Mouse (Mus musculus) heart, postnatal 14 days (tissue): ENCODE measurements at regions not wholly inside any gene's neighbourhood (a gene's known extent, or its start where the extent isn't known, plus 50 kb on each side); places are given as distances from the start of the nearest gene placed in this dataset.

ENCODE experiments used
- DNase-seq, 2 experiments: peaks; one replicate each; pipeline ENCODE4 v3.0.0; 2021 to 2022
- intact Hi-C: fragments of 180-260 bp; cut with DNase I; formaldehyde crosslinking; loops from one replicate; pipeline ENCODE4 v1.15.1; 2025

GRCm38 (mm10) chr3:19904446-19905275 lies 52.2 kb upstream of the Cp start:
- DNase-seq, result peak; percentile 40 to 74
- intact Hi-C loops, result loop anchor here (2.0 to 10.0 kb wide), 3 partner anchors 173 to 600 kb away; no protein-coding TSS in a partner anchor
